Mouse (Mus musculus) limb, embryonic 10.5 days (tissue): ENCODE measurements around the gene Tnpo3. TPM values are rescaled to one million over a fixed set of nuclear protein-coding genes. Genes with fewer than 3 reads are reported as not detected.
"Not testable (repeated sequence)": the region's sequence is repeated elsewhere in the genome, so short reads cannot be mapped to it uniquely, and the experiment has no call there.

Source experiments
- DNase-seq: peaks from one replicate; pipeline ENCODE4 v3.0.0-alpha.2; 2017; ENCODE audit warnings: low spot score
- H3K27ac ChIP-seq: fragments of 300-500 bp; sonication (generic); 2 replicates; pipeline ENCODE4 v1.5.1; 2016; ENCODE audit warnings: mild to moderate bottlenecking
- H3K27me3 ChIP-seq: fragments of 300-500 bp; sonication (generic); 2 replicates; pipeline ENCODE4 v1.6.1; 2016; ENCODE audit warnings: low read depth, mild to moderate bottlenecking; ENCODE audit not compliant: poor library complexity, severe bottlenecking
- H3K36me3 ChIP-seq: fragments of 300-500 bp; sonication (generic); 2 replicates; pipeline ENCODE4 v1.6.1; 2016; ENCODE audit warnings: mild to moderate bottlenecking, moderate library complexity
- H3K4me1 ChIP-seq: fragments of 300-500 bp; sonication (generic); 2 replicates; pipeline ENCODE4 v1.6.1; 2016
- H3K4me3 ChIP-seq: fragments of 300-500 bp; sonication (generic); 2 replicates; pipeline ENCODE4 v1.5.1; 2016; ENCODE audit warnings: mild to moderate bottlenecking, moderate library complexity
- H3K9me3 ChIP-seq: fragments of 300-500 bp; sonication (generic); replicated peaks from 2 replicates; pipeline ENCODE4 v1.6.1; 2016; ENCODE audit warnings: mild to moderate bottlenecking
- WGBS: fragments of 180-500 bp; shearing (Covaris S2); methylation state at CpG from one replicate; pipeline ENCODE4 v1.1.7; 2016; 5-methylcytosine and 5-hydroxymethylcytosine counted together
- polyA plus RNA-seq: library from polyadenylated mRNA; unstranded; fragments of >200 nt; fragmentation: Nextera tagmentation; extraction: Ambion mirVana; gene quantifications from 2 replicates; pipeline ENCODE4 v1.2.1, GENCODE M21; 2016

Tnpo3 gene
- polyA plus RNA-seq, 1 experiment from 2014 or later: 128 TPM

- peaks cover 40% of the 10 kb centered on the region for H3K27me3 ChIP-seq
- no peaks in the 10 kb centered on the region for H3K36me3 ChIP-seq
- H3K9me3 ChIP-seq: no peaks in the 10 kb centered on the region
- peaks cover 15% of the 10 kb centered on the region for H3K4me1 ChIP-seq
- no peak overlapping the region for H3K4me3 ChIP-seq
- DNase-seq: no peak
- 95% methylated on average over 1 of the region's 1 CpGs for WGBS
- H3K27ac ChIP-seq: no peak overlapping the region
Observed at GRCm38 (mm10) chr6:29634537-29634936, 24.9 kb upstream of the Tnpo3 start.

- no peak for DNase-seq
- no peak overlapping the region for H3K27ac ChIP-seq
- 47% methylated on average over 12 of the region's 12 CpGs for WGBS
- no peaks in the 10 kb centered on the region for H3K36me3 ChIP-seq
- no peak overlapping the region for H3K4me3 ChIP-seq
- peaks cover 10% of the 10 kb centered on the region for H3K4me1 ChIP-seq
- no peaks in the 10 kb centered on the region for H3K9me3 ChIP-seq
- H3K27me3 ChIP-seq: peaks cover 30% of the 10 kb centered on the region
Observed at GRCm38 (mm10) chr6:29632552-29633292, 23.0 kb upstream of the Tnpo3 start.

- Histone ChIP-seq H3K4me1 (peaks cover 10% of the 10 kb centered on the region), H3K36me3 (no peaks in the 10 kb centered on the region), H3K27me3 (peaks cover 30% of the 10 kb centered on the region), H3K27ac (no peak overlapping the region), H3K9me3 (no peaks in the 10 kb centered on the region), H3K4me3 (no peak overlapping the region)
- WGBS: 19% methylated on average over 10 of the region's 10 CpGs
- no peak for DNase-seq
Observed at GRCm38 (mm10) chr6:29631751-29632551, 22.3 kb upstream of the Tnpo3 start.

- Histone ChIP-seq H3K27me3 (peaks cover 30% of the 10 kb centered on the region), H3K9me3 (no peaks in the 10 kb centered on the region), H3K36me3 (no peaks in the 10 kb centered on the region), H3K27ac (no peak overlapping the region), H3K4me1 (peaks cover 10% of the 10 kb centered on the region), H3K4me3 (no peak overlapping the region)
- no peak for DNase-seq
- WGBS: 90% methylated on average over 1 of the region's 1 CpGs
Observed at GRCm38 (mm10) chr6:29630216-29630615, 20.5 kb upstream of the Tnpo3 start.

- no peak for DNase-seq
- Histone ChIP-seq H3K36me3 (no peaks in the 10 kb centered on the region), H3K4me1 (peaks cover 10% of the 10 kb centered on the region), H3K27ac (no peak overlapping the region), H3K9me3 (no peaks in the 10 kb centered on the region), H3K4me3 (no peak overlapping the region), H3K27me3 (peaks cover 18% of the 10 kb centered on the region)
- WGBS: 90% methylated on average over 2 of the region's 2 CpGs
Observed at GRCm38 (mm10) chr6:29627756-29628155, 18.1 kb upstream of the Tnpo3 start.

GRCm38 (mm10) chr6:29623857-29624256 lies 14.2 kb upstream of the Tnpo3 start:
- 93% methylated on average over 2 of the region's 2 CpGs for WGBS
- DNase-seq: no peak
- Histone ChIP-seq H3K9me3 (no peaks in the 10 kb centered on the region), H3K36me3 (no peaks in the 10 kb centered on the region), H3K4me1 (no peaks in the 10 kb centered on the region), H3K4me3 (no peak overlapping the region), H3K27ac (no peak overlapping the region), H3K27me3 (no peaks in the 10 kb centered on the region)

- Histone ChIP-seq H3K27me3 (no peaks in the 10 kb centered on the region), H3K36me3 (no peaks in the 10 kb centered on the region), H3K9me3 (no peaks in the 10 kb centered on the region), H3K27ac (no peak overlapping the region), H3K4me1 (no peaks in the 10 kb centered on the region), H3K4me3 (no peak overlapping the region)
- WGBS: 50% methylated on average over 6 of the region's 6 CpGs
- DNase-seq: no peak
Observed at GRCm38 (mm10) chr6:29622273-29622672, 12.6 kb upstream of the Tnpo3 start.

- WGBS: 66% methylated on average over 17 of the region's 17 CpGs
Observed at GRCm38 (mm10) chr6:29620840-29621543, 11.3 kb upstream of the Tnpo3 start.

GRCm38 (mm10) chr6:29620176-29620575 lies 10.5 kb upstream of the Tnpo3 start:
- no peak for DNase-seq
- 0 out of 2 replicates have a peak, but pooled peaks cover 2% of the 10 kb centered on the region for H3K4me1 ChIP-seq
- H3K4me3 ChIP-seq: no peak overlapping the region
- WGBS: 54% methylated on average over 3 of the region's 3 CpGs
- H3K9me3 ChIP-seq: no peaks in the 10 kb centered on the region
- H3K27me3 ChIP-seq: no peaks in the 10 kb centered on the region
- no peak overlapping the region for H3K27ac ChIP-seq
- no peaks in the 10 kb centered on the region for H3K36me3 ChIP-seq

More at GRCm38 (mm10) chr6:29620840-29621543, 11.3 kb upstream of the Tnpo3 start:
- Histone ChIP-seq H3K4me1 (0 out of 2 replicates have a peak, but pooled peaks cover 2% of the 10 kb centered on the region), H3K4me3 (no peak overlapping the region), H3K27ac (no peak overlapping the region), H3K9me3 (no peaks in the 10 kb centered on the region), H3K27me3 (no peaks in the 10 kb centered on the region), H3K36me3 (no peaks in the 10 kb centered on the region)
- no peak for DNase-seq

GRCm38 (mm10) chr6:29610020-29610640 lies 443 bp upstream of the Tnpo3 start:
- Histone ChIP-seq H3K27ac (peak overlapping the region; percentile 90), H3K4me3 (peak overlapping the region; percentile 93)
- not testable (repeated sequence) for DNase-seq, H3K27me3 ChIP-seq, H3K36me3 ChIP-seq, H3K9me3 ChIP-seq, H3K4me1 ChIP-seq
- 30% methylated on average over 13 of the region's 13 CpGs for WGBS

GRCm38 (mm10) chr6:29600188-29600587 lies 9.5 kb downstream of the Tnpo3 start:
- no peaks in the 10 kb centered on the region for H3K27me3 ChIP-seq
- no peaks in the 10 kb centered on the region for H3K9me3 ChIP-seq
- no peak for DNase-seq

GRCm38 (mm10) chr6:29595656-29596055 lies 14.0 kb downstream of the Tnpo3 start:
- Histone ChIP-seq H3K27me3 (no peaks in the 10 kb centered on the region), H3K4me1 (no peaks in the 10 kb centered on the region), H3K9me3 (no peaks in the 10 kb centered on the region), H3K4me3 (no peak overlapping the region), H3K27ac (no peak overlapping the region), H3K36me3 (peaks cover 26% of the 10 kb centered on the region)
- DNase-seq: no peak
- WGBS: 90% methylated on average over 2 of the region's 2 CpGs

More at GRCm38 (mm10) chr6:29600188-29600587, 9.5 kb downstream of the Tnpo3 start:
- no peaks in the 10 kb centered on the region for H3K4me1 ChIP-seq
- no peak overlapping the region for H3K4me3 ChIP-seq
- peaks cover 17% of the 10 kb centered on the region for H3K36me3 ChIP-seq
- no peak overlapping the region for H3K27ac ChIP-seq
